Mouse (Mus musculus) adrenal gland, adult 8-10 months (tissue): ENCODE measurements at regions not wholly inside any gene's neighbourhood (a gene's known extent, or its start where the extent isn't known, plus 50 kb on each side); places are given as distances from the start of the nearest gene placed in this dataset.

Experiments used
- DNase-seq: peaks from one replicate; pipeline ENCODE4 v3.0.0; 2022

- no peak for DNase-seq
Observed at GRCm38 (mm10) chr8:8044296-8044695, 616.7 kb downstream of the Efnb2 start.

GRCm38 (mm10) chr8:8037929-8038328, 623.1 kb downstream of the Efnb2 start:
- no peak for DNase-seq

- DNase-seq, result no peak
Observed at GRCm38 (mm10) chr8:8011151-8011550, 649.9 kb downstream of the Efnb2 start.

GRCm38 (mm10) chr8:7994905-7995304, 666.1 kb downstream of the Efnb2 start:
- no peak for DNase-seq

GRCm38 (mm10) chr8:7988820-7989219, 672.2 kb downstream of the Efnb2 start:
- no peak for DNase-seq

- no peak for DNase-seq
Observed at GRCm38 (mm10) chr8:7977020-7977419, 684.0 kb downstream of the Efnb2 start.

- DNase-seq, result no peak
Observed at GRCm38 (mm10) chr8:7973791-7974190, 687.3 kb downstream of the Efnb2 start.

- DNase-seq, result no peak
Observed at GRCm38 (mm10) chr8:7964276-7964675, 696.8 kb downstream of the Efnb2 start.

- no peak for DNase-seq
Observed at GRCm38 (mm10) chr8:7956745-7957144, 704.3 kb downstream of the Efnb2 start.

GRCm38 (mm10) chr8:7954851-7955250, 706.2 kb downstream of the Efnb2 start:
- no peak for DNase-seq

- no peak for DNase-seq
Observed at GRCm38 (mm10) chr8:7945966-7946775, 714.9 kb downstream of the Efnb2 start.

- no peak for DNase-seq
Observed at GRCm38 (mm10) chr8:7936596-7936995, 724.4 kb downstream of the Efnb2 start.

- no peak for DNase-seq
Observed at GRCm38 (mm10) chr8:7919416-7919815, 741.6 kb downstream of the Efnb2 start.

GRCm38 (mm10) chr8:7894338-7894737, 766.7 kb downstream of the Efnb2 start:
- DNase-seq, result no peak

- no peak for DNase-seq
Observed at GRCm38 (mm10) chr8:7853169-7853568, 807.9 kb downstream of the Efnb2 start.

- DNase-seq, result no peak
Observed at GRCm38 (mm10) chr8:7850573-7850972, 810.5 kb downstream of the Efnb2 start.

- no peak for DNase-seq
Observed at GRCm38 (mm10) chr8:7831948-7832347, 829.1 kb downstream of the Efnb2 start.

GRCm38 (mm10) chr8:7827811-7828210, 833.2 kb downstream of the Efnb2 start:
- no peak for DNase-seq

GRCm38 (mm10) chr8:7808395-7808794, 852.6 kb downstream of the Efnb2 start:
- no peak for DNase-seq

GRCm38 (mm10) chr8:7799221-7799620, 861.8 kb downstream of the Efnb2 start:
- DNase-seq, result no peak

GRCm38 (mm10) chr8:7796156-7796555, 864.9 kb downstream of the Efnb2 start:
- DNase-seq, result no peak

- DNase-seq, result no peak
Observed at GRCm38 (mm10) chr8:7763820-7764219, 897.2 kb downstream of the Efnb2 start.

GRCm38 (mm10) chr8:7760987-7761386, 900.1 kb downstream of the Efnb2 start:
- no peak for DNase-seq

- DNase-seq, result no peak
Observed at GRCm38 (mm10) chr8:7732726-7733125, 928.3 kb downstream of the Efnb2 start.

GRCm38 (mm10) chr8:7721880-7722279, 939.2 kb downstream of the Efnb2 start:
- DNase-seq, result no peak
